Mouse (Mus musculus): ENCODE measurements at regions not wholly inside any gene's neighbourhood (a gene's known extent, or its start where the extent isn't known, plus 50 kb on each side); places are given as distances from the start of the nearest gene placed in this dataset.

DNA sequence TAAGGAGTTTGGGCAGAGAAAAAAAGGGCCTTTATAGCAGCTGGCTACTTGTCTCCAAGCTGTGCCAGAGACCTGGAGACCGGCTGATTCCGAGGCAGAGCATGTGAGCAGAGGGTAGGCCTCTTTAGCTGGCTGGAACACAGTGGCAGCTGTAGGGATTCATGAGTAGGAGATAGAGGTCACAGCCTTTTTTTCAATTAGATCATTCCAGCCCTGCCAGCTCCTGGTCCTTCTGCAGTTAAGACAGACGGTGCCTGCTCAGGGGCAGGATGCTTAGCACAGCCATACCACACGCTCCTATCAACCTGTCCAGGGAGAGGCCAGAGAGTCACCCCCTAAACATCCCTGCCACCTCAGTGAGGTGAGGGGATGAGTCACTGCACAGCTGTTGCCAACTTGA is 302.1 kb downstream of the Galc start:
- TF ChIP-seq CTCF (IDR thresholded peaks at IDR 0.05; ENCODE audit: insufficient read depth, low read length) (no peak), POLR2A (IDR thresholded peaks at IDR 0.05; ENCODE audit: borderline replicate concordance, extremely low read depth, low read depth, low read length) (no peak)

All from lung, adult 2 months (tissue).